Mouse (Mus musculus): ENCODE measurements around the gene Ogn. TPM values are rescaled to one million over a fixed set of nuclear protein-coding genes. Genes with fewer than 3 reads are reported as not detected.
"Not testable (repeated sequence)": the region's sequence is repeated elsewhere in the genome, so short reads cannot be mapped to it uniquely, and the experiment has no call there.

The Ogn gene
- polyA plus RNA-seq (2016; fragmentation: Nextera tagmentation; extraction: Ambion mirVana), result 1.3 and 1.7 TPM in 2 replicates

GRCm38 (mm10) chr13:49607714-49608113 lies at the start of gene Ogn:
Gene Ogn (plus strand): TSS chr13:49608046.
- H3K36me3 ChIP-seq, result no peaks in the 10 kb centered on the region
- no peak within 1 kb of the TSS for H3K4me3 ChIP-seq
- WGBS, result 93% methylated on average over 4 of the region's 4 CpGs
- DNase-seq (ENCODE audit: low spot score), result no peak
- no peak within 1 kb of the TSS for H3K27ac ChIP-seq
- no peaks in the 10 kb centered on the region for H3K27me3 ChIP-seq (ENCODE audit: low read depth, poor library complexity, severe bottlenecking)
- no peaks in the 10 kb centered on the region for H3K9me3 ChIP-seq (replicated peaks)
- no peaks in the 10 kb centered on the region for H3K4me1 ChIP-seq

- WGBS, result 35% methylated on average over 2 of the region's 2 CpGs
- no peak overlapping the region for H3K4me3 ChIP-seq
- H3K27ac ChIP-seq, result no peak overlapping the region
- H3K36me3 ChIP-seq, result no peaks in the 10 kb centered on the region
- no peaks in the 10 kb centered on the region for H3K4me1 ChIP-seq
- DNase-seq (ENCODE audit: low spot score), result no peak
- H3K9me3 ChIP-seq (replicated peaks), result no peaks in the 10 kb centered on the region
- no peaks in the 10 kb centered on the region for H3K27me3 ChIP-seq (ENCODE audit: low read depth, poor library complexity, severe bottlenecking)
Observed at GRCm38 (mm10) chr13:49559185-49559584, 48.7 kb upstream of the Ogn start.

- 70% methylated on average over 2 of the region's 2 CpGs for WGBS
- no peak for DNase-seq (ENCODE audit: low spot score)
Observed at GRCm38 (mm10) chr13:49560886-49561285, 47.0 kb upstream of the Ogn start.

GRCm38 (mm10) chr13:49564347-49564746 lies 43.5 kb upstream of the Ogn start:
- no peaks in the 10 kb centered on the region for H3K4me1 ChIP-seq
- H3K4me3 ChIP-seq, result no peak overlapping the region
- no peaks in the 10 kb centered on the region for H3K27me3 ChIP-seq (ENCODE audit: low read depth, poor library complexity, severe bottlenecking)
- H3K27ac ChIP-seq, result no peak overlapping the region
- no peaks in the 10 kb centered on the region for H3K9me3 ChIP-seq (replicated peaks)
- H3K36me3 ChIP-seq, result no peaks in the 10 kb centered on the region
- no peak for DNase-seq (ENCODE audit: low spot score)
- WGBS, result 77% methylated on average over 1 of the region's 1 CpGs

More at GRCm38 (mm10) chr13:49560886-49561285, 47.0 kb upstream of the Ogn start:
- H3K9me3 ChIP-seq (replicated peaks), result no peaks in the 10 kb centered on the region
- no peaks in the 10 kb centered on the region for H3K27me3 ChIP-seq (ENCODE audit: low read depth, poor library complexity, severe bottlenecking)
- H3K4me1 ChIP-seq, result no peaks in the 10 kb centered on the region
- no peaks in the 10 kb centered on the region for H3K36me3 ChIP-seq
- H3K4me3 ChIP-seq, result no peak overlapping the region
- no peak overlapping the region for H3K27ac ChIP-seq

GRCm38 (mm10) chr13:49570371-49570770 lies 37.5 kb upstream of the Ogn start:
- H3K36me3 ChIP-seq, result no peaks in the 10 kb centered on the region
- 71% methylated on average over 3 of the region's 3 CpGs for WGBS
- no peak overlapping the region for H3K4me3 ChIP-seq
- no peaks in the 10 kb centered on the region for H3K27me3 ChIP-seq (ENCODE audit: low read depth, poor library complexity, severe bottlenecking)
- DNase-seq (ENCODE audit: low spot score), result no peak
- no peaks in the 10 kb centered on the region for H3K9me3 ChIP-seq (replicated peaks)
- no peaks in the 10 kb centered on the region for H3K4me1 ChIP-seq
- H3K27ac ChIP-seq, result no peak overlapping the region

GRCm38 (mm10) chr13:49571418-49571817 lies 36.4 kb upstream of the Ogn start:
- WGBS, result 97% methylated on average over 2 of the region's 2 CpGs
- no peak overlapping the region for H3K4me3 ChIP-seq
- no peaks in the 10 kb centered on the region for H3K4me1 ChIP-seq
- no peaks in the 10 kb centered on the region for H3K9me3 ChIP-seq (replicated peaks)
- H3K36me3 ChIP-seq, result no peaks in the 10 kb centered on the region
- DNase-seq (ENCODE audit: low spot score), result no peak
- no peaks in the 10 kb centered on the region for H3K27me3 ChIP-seq (ENCODE audit: low read depth, poor library complexity, severe bottlenecking)
- H3K27ac ChIP-seq, result no peak overlapping the region

GRCm38 (mm10) chr13:49581541-49582530 lies 26.0 kb upstream of the Ogn start, which contains the start of gene Omd:
Gene Omd (plus strand): TSS chr13:49582462.
- Histone ChIP-seq H3K36me3 (no peaks in the 10 kb centered on the region), H3K9me3 (replicated peaks) (no peaks in the 10 kb centered on the region), H3K4me1 (peaks cover 10% of the 10 kb centered on the region; the same call in 1 of the 2 replicates), H3K4me3 (no peak within 1 kb of the TSS), H3K27me3 (ENCODE audit: low read depth, poor library complexity, severe bottlenecking) (no peaks in the 10 kb centered on the region), H3K27ac (peak within 1 kb of the TSS; percentile 83)
- 58% methylated on average over 8 of the region's 8 CpGs for WGBS
- no peak for DNase-seq (ENCODE audit: low spot score)

GRCm38 (mm10) chr13:49583859-49584258 lies 24.0 kb upstream of the Ogn start:
- Histone ChIP-seq H3K4me3 (no peak overlapping the region), H3K36me3 (no peaks in the 10 kb centered on the region), H3K27ac (no peak overlapping the region), H3K4me1 (peaks cover 10% of the 10 kb centered on the region; the same call in 1 of the 2 replicates), H3K9me3 (replicated peaks) (no peaks in the 10 kb centered on the region), H3K27me3 (ENCODE audit: low read depth, poor library complexity, severe bottlenecking) (no peaks in the 10 kb centered on the region)
- no peak for DNase-seq (ENCODE audit: low spot score)

GRCm38 (mm10) chr13:49584307-49585005 lies 23.4 kb upstream of the Ogn start:
- Histone ChIP-seq H3K9me3 (replicated peaks) (no peaks in the 10 kb centered on the region), H3K36me3 (no peaks in the 10 kb centered on the region), H3K27me3 (ENCODE audit: low read depth, poor library complexity, severe bottlenecking) (no peaks in the 10 kb centered on the region), H3K4me1 (peaks cover 10% of the 10 kb centered on the region; the same call in 1 of the 2 replicates), H3K4me3 (no peak overlapping the region), H3K27ac (no peak overlapping the region)
- WGBS, result 90% methylated on average over 8 of the region's 8 CpGs
- DNase-seq (ENCODE audit: low spot score), result no peak

- WGBS, result 96% methylated on average over 6 of the region's 6 CpGs
- H3K27ac ChIP-seq, result no peak overlapping the region
- no peaks in the 10 kb centered on the region for H3K27me3 ChIP-seq (ENCODE audit: low read depth, poor library complexity, severe bottlenecking)
- H3K4me3 ChIP-seq, result no peak overlapping the region
- H3K36me3 ChIP-seq, result no peaks in the 10 kb centered on the region
- H3K4me1 ChIP-seq, result peaks cover 10% of the 10 kb centered on the region; the same call in 1 of the 2 replicates
- H3K9me3 ChIP-seq (replicated peaks), result no peaks in the 10 kb centered on the region
- no peak for DNase-seq (ENCODE audit: low spot score)
Observed at GRCm38 (mm10) chr13:49586062-49586461, 21.8 kb upstream of the Ogn start.

- 87% methylated on average over 2 of the region's 2 CpGs for WGBS
- not testable (repeated sequence) for H3K36me3 ChIP-seq; H3K27ac ChIP-seq; H3K27me3 ChIP-seq (ENCODE audit: low read depth, poor library complexity, severe bottlenecking); H3K4me1 ChIP-seq; H3K9me3 ChIP-seq (replicated peaks); DNase-seq (ENCODE audit: low spot score); H3K4me3 ChIP-seq
Observed at GRCm38 (mm10) chr13:49602541-49602940, 5.3 kb upstream of the Ogn start.

- Histone ChIP-seq H3K36me3 (0 out of 2 replicates have a peak, but pooled peaks cover 4% of the 10 kb centered on the region), H3K27ac (no peak overlapping the region), H3K4me3 (no peak overlapping the region), H3K9me3 (replicated peaks) (no peaks in the 10 kb centered on the region), H3K27me3 (ENCODE audit: low read depth, poor library complexity, severe bottlenecking) (no peaks in the 10 kb centered on the region), H3K4me1 (no peaks in the 10 kb centered on the region)
- DNase-seq (ENCODE audit: low spot score), result no peak
Observed at GRCm38 (mm10) chr13:49603603-49604002, 4.2 kb upstream of the Ogn start.
